Mouse (Mus musculus): ENCODE results near the gene Atf6. TPM values are rescaled to one million over a fixed set of nuclear protein-coding genes. Genes with fewer than 3 reads are reported as not detected.

The Atf6 gene
- polyA plus RNA-seq, 1 experiment, result 23.7 TPM

GRCm38 (mm10) chr1:170787643-170788042, 79.9 kb downstream of the Atf6 start:
- TF ChIP-seq CTCF (IDR thresholded peaks at IDR 0.05; ENCODE audit: low read depth, low read length) (no peak), EP300 (IDR thresholded peaks at IDR 0.05; ENCODE audit: insufficient read depth, low read depth, low read length) (no peak), POLR2A (IDR thresholded peaks at IDR 0.05; ENCODE audit: insufficient read depth, low read length) (no peak)
- no peaks in the 10 kb centered on the region for H3K4me1 ChIP-seq (ENCODE audit: control insufficient read depth, insufficient read depth, low read length)
- no peak overlapping the region for H3K9ac ChIP-seq (ENCODE audit: low read depth, poor library complexity, severe bottlenecking)
- H3K27ac ChIP-seq (ENCODE audit: insufficient read depth, low read length), result no peak overlapping the region
- no peak overlapping the region for H3K4me3 ChIP-seq (ENCODE audit: low read depth, low read length)
- H3K36me3 ChIP-seq (ENCODE audit: control insufficient read depth, insufficient read depth, low read length, poor library complexity, severe bottlenecking), result peaks cover 13% of the 10 kb centered on the region
- no peaks in the 10 kb centered on the region for H3K27me3 ChIP-seq (ENCODE audit: control insufficient read depth, insufficient read depth, low read length, poor library complexity, severe bottlenecking)
- no peaks in the 10 kb centered on the region for H3K9me3 ChIP-seq (replicated peaks; ENCODE audit: control insufficient read depth, insufficient read depth, low read length, poor library complexity, severe bottlenecking)

GRCm38 (mm10) chr1:170786570-170787341, 80.8 kb downstream of the Atf6 start:
- H3K27ac ChIP-seq (ENCODE audit: insufficient read depth, low read length), result no peak overlapping the region
- no peaks in the 10 kb centered on the region for H3K9me3 ChIP-seq (replicated peaks; ENCODE audit: control insufficient read depth, insufficient read depth, low read length, poor library complexity, severe bottlenecking)
- H3K27me3 ChIP-seq (ENCODE audit: control insufficient read depth, insufficient read depth, low read length, poor library complexity, severe bottlenecking), result no peaks in the 10 kb centered on the region
- H3K4me1 ChIP-seq (ENCODE audit: control insufficient read depth, insufficient read depth, low read length), result no peaks in the 10 kb centered on the region
- H3K4me3 ChIP-seq (ENCODE audit: low read depth, low read length), result no peak overlapping the region
- peaks cover 13% of the 10 kb centered on the region for H3K36me3 ChIP-seq (ENCODE audit: control insufficient read depth, insufficient read depth, low read length, poor library complexity, severe bottlenecking)
- TF ChIP-seq POLR2A (IDR thresholded peaks at IDR 0.05; ENCODE audit: insufficient read depth, low read length) (no peak), CTCF (IDR thresholded peaks at IDR 0.05; ENCODE audit: low read depth, low read length) (no peak), EP300 (IDR thresholded peaks at IDR 0.05; ENCODE audit: insufficient read depth, low read depth, low read length) (no peak)
- no peak overlapping the region for H3K9ac ChIP-seq (ENCODE audit: low read depth, poor library complexity, severe bottlenecking)

GRCm38 (mm10) chr1:170777688-170778087, 89.9 kb downstream of the Atf6 start:
- Histone ChIP-seq H3K27me3 (ENCODE audit: control insufficient read depth, insufficient read depth, low read length, poor library complexity, severe bottlenecking) (no peaks in the 10 kb centered on the region), H3K9me3 (replicated peaks; ENCODE audit: control insufficient read depth, insufficient read depth, low read length, poor library complexity, severe bottlenecking) (no peaks in the 10 kb centered on the region), H3K27ac (ENCODE audit: insufficient read depth, low read length) (no peak overlapping the region), H3K4me1 (ENCODE audit: control insufficient read depth, insufficient read depth, low read length) (no peaks in the 10 kb centered on the region), H3K36me3 (ENCODE audit: control insufficient read depth, insufficient read depth, low read length, poor library complexity, severe bottlenecking) (no peaks in the 10 kb centered on the region), H3K9ac (ENCODE audit: low read depth, poor library complexity, severe bottlenecking) (no peak overlapping the region), H3K4me3 (ENCODE audit: low read depth, low read length) (no peak overlapping the region)
- TF ChIP-seq EP300 (IDR thresholded peaks at IDR 0.05; ENCODE audit: insufficient read depth, low read depth, low read length) (no peak), POLR2A (IDR thresholded peaks at IDR 0.05; ENCODE audit: insufficient read depth, low read length) (no peak), CTCF (IDR thresholded peaks at IDR 0.05; ENCODE audit: low read depth, low read length) (no peak)

- H3K4me3 ChIP-seq (ENCODE audit: low read depth, low read length), result no peak overlapping the region
- no peaks in the 10 kb centered on the region for H3K36me3 ChIP-seq (ENCODE audit: control insufficient read depth, insufficient read depth, low read length, poor library complexity, severe bottlenecking)
- no peak overlapping the region for H3K9ac ChIP-seq (ENCODE audit: low read depth, poor library complexity, severe bottlenecking)
- no peaks in the 10 kb centered on the region for H3K27me3 ChIP-seq (ENCODE audit: control insufficient read depth, insufficient read depth, low read length, poor library complexity, severe bottlenecking)
- no peaks in the 10 kb centered on the region for H3K9me3 ChIP-seq (replicated peaks; ENCODE audit: control insufficient read depth, insufficient read depth, low read length, poor library complexity, severe bottlenecking)
- no peak for TF ChIP-seq EP300 (IDR thresholded peaks at IDR 0.05; ENCODE audit: insufficient read depth, low read depth, low read length)
- TF ChIP-seq CTCF (IDR thresholded peaks at IDR 0.05; ENCODE audit: low read depth, low read length), result no peak
- no peak for TF ChIP-seq POLR2A (IDR thresholded peaks at IDR 0.05; ENCODE audit: insufficient read depth, low read length)
- no peaks in the 10 kb centered on the region for H3K4me1 ChIP-seq (ENCODE audit: control insufficient read depth, insufficient read depth, low read length)
- no peak overlapping the region for H3K27ac ChIP-seq (ENCODE audit: insufficient read depth, low read length)
These were observed 93.1 kb downstream of the Atf6 start for GRCm38 (mm10) chr1:170774431-170774830.

DNA sequence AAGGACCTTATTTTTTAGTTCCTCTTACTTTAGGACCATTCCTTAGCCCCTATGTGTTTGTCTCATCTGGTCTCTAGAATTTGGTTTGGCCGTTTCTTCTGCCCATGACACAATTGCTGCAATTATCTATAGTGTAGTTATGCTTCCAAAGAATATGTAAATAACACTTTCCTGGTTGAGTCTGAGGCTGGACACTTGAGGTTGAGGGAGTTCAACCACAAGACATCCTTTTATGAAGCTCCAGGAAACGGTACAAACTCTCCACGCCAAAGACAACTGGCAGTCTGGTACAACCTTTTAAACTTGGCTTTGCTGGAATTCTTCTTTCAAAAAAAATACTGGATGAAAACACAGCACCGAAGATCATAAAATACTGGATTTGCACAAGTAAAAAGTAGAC, 94.1 kb downstream of the Atf6 start:
- H3K4me1 ChIP-seq (ENCODE audit: control insufficient read depth, insufficient read depth, low read length), result no peaks in the 10 kb centered on the region
- H3K36me3 ChIP-seq (ENCODE audit: control insufficient read depth, insufficient read depth, low read length, poor library complexity, severe bottlenecking), result no peaks in the 10 kb centered on the region
- H3K27ac ChIP-seq (ENCODE audit: insufficient read depth, low read length), result no peak overlapping the region

DNA sequence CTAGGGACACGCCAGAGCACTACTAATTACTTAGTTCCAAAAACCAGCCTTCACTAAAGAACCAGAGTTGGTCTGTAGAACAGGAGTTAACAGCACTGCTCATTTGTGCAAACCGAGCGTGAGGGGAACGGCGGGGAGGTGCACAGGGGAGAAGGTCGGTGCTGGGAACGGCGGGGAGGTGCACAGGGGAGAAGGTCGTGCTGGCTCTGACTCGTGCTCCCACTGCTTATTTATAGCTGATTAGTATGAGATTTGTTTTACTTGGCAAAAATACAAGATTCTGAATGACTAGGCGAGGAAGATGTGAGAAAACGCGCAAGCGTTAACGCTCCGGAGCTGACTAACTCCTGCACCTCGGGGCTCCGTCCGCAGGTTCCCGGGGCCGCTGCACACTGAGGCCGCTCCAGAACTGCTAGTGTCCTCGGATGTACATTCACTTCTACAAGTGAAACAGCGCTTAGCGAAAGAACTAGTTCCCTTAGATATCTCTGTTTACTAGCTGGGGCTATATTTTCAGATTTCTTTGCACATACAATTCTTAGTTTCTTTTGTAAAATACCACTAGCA, 96.1 kb downstream of the Atf6 start:
- Histone ChIP-seq H3K27me3 (ENCODE audit: control insufficient read depth, insufficient read depth, low read length, poor library complexity, severe bottlenecking) (no peaks in the 10 kb centered on the region), H3K27ac (ENCODE audit: insufficient read depth, low read length) (no peak overlapping the region), H3K9me3 (replicated peaks; ENCODE audit: control insufficient read depth, insufficient read depth, low read length, poor library complexity, severe bottlenecking) (no peaks in the 10 kb centered on the region), H3K9ac (ENCODE audit: low read depth, poor library complexity, severe bottlenecking) (peak overlapping the region; percentile 16), H3K36me3 (ENCODE audit: control insufficient read depth, insufficient read depth, low read length, poor library complexity, severe bottlenecking) (no peaks in the 10 kb centered on the region), H3K4me1 (ENCODE audit: control insufficient read depth, insufficient read depth, low read length) (no peaks in the 10 kb centered on the region), H3K4me3 (ENCODE audit: low read depth, low read length) (peak overlapping the region; percentile 40)
- TF ChIP-seq CTCF (IDR thresholded peaks at IDR 0.05; ENCODE audit: low read depth, low read length) (no peak), EP300 (IDR thresholded peaks at IDR 0.05; ENCODE audit: insufficient read depth, low read depth, low read length) (no peak), POLR2A (IDR thresholded peaks at IDR 0.05; ENCODE audit: insufficient read depth, low read length) (no peak)

More for the DNA sequence above, 94.1 kb downstream of the Atf6 start:
- Histone ChIP-seq H3K4me3 (ENCODE audit: low read depth, low read length) (no peak overlapping the region), H3K9me3 (replicated peaks; ENCODE audit: control insufficient read depth, insufficient read depth, low read length, poor library complexity, severe bottlenecking) (no peaks in the 10 kb centered on the region), H3K27me3 (ENCODE audit: control insufficient read depth, insufficient read depth, low read length, poor library complexity, severe bottlenecking) (no peaks in the 10 kb centered on the region), H3K9ac (ENCODE audit: low read depth, poor library complexity, severe bottlenecking) (no peak overlapping the region)
- TF ChIP-seq POLR2A (IDR thresholded peaks at IDR 0.05; ENCODE audit: insufficient read depth, low read length), result no peak
- TF ChIP-seq EP300 (IDR thresholded peaks at IDR 0.05; ENCODE audit: insufficient read depth, low read depth, low read length), result no peak
- TF ChIP-seq CTCF (IDR thresholded peaks at IDR 0.05; ENCODE audit: low read depth, low read length), result no peak
